Mouse (Mus musculus) MEL (cell line): ENCODE measurements around the gene Shox2. TPM values are rescaled to one million over a fixed set of nuclear protein-coding genes. Genes with fewer than 3 reads are reported as not detected.

Experiments
- DNase-seq: peaks from one replicate; pipeline ENCODE4 v3.0.0; 2011; ENCODE audit warnings: low read depth, low spot score
- H3K27ac ChIP-seq: 2 replicates; pipeline ENCODE4 v1.5.1; 2012; ENCODE audit warnings: low read depth, mild to moderate bottlenecking, control low read depth, low read length, moderate library complexity; ENCODE audit not compliant: control insufficient read depth
- H3K27me3 ChIP-seq, 2 experiments: fragments of 150-350 bp in 1 of 2; sonication (generic) in 1 of 2; 2 replicates each; pipeline ENCODE4 v1.6.1; 2012; ENCODE audit warnings: low read length in 2 of 2, mild to moderate bottlenecking in 2 of 2, improper control_type of control experiment in 1 of 2, moderate library complexity in 1 of 2; ENCODE audit not compliant: insufficient read depth in 2 of 2, control insufficient read depth in 1 of 2
- H3K36me3 ChIP-seq, 2 experiments: 2 replicates each; pipeline ENCODE4 v1.6.1; 2012 to 2014; ENCODE audit warnings: low read length in 2 of 2, improper control_type of control experiment in 1 of 2, inconsistent platforms in 1 of 2, mild to moderate bottlenecking in 1 of 2; ENCODE audit not compliant: insufficient read depth in 2 of 2, control insufficient read depth in 1 of 2
- H3K4me1 ChIP-seq, 2 experiments: fragments of 150-350 bp in 1 of 2; sonication (generic) in 1 of 2; 2 replicates each; pipeline ENCODE4 v1.6.1; 2012; ENCODE audit warnings: low read length in 2 of 2, improper control_type of control experiment in 1 of 2, mild to moderate bottlenecking in 1 of 2; ENCODE audit not compliant: insufficient read depth in 2 of 2, control insufficient read depth in 1 of 2
- H3K4me3 ChIP-seq, 2 experiments: fragments of 150-350 bp in 1 of 2; sonication (generic) in 1 of 2; 2 replicates each; pipeline ENCODE4 v1.5.1; 2012; ENCODE audit warnings: low read depth in 2 of 2, low read length in 2 of 2, mild to moderate bottlenecking in 2 of 2, moderate library complexity in 2 of 2, control low read depth in 1 of 2, improper control_type of control experiment in 1 of 2; ENCODE audit not compliant: control insufficient read depth in 1 of 2, insufficient read depth in 1 of 2
- H3K79me2 ChIP-seq: 2 replicates; pipeline ENCODE4 v1.6.1; 2012; ENCODE audit warnings: mild to moderate bottlenecking, low read length, moderate library complexity; ENCODE audit not compliant: control insufficient read depth, poor library complexity, insufficient read depth
- H3K9ac ChIP-seq: 2 replicates; pipeline ENCODE4 v1.6.1; 2012; ENCODE audit warnings: low read depth, mild to moderate bottlenecking, control low read depth, low read length, moderate library complexity; ENCODE audit not compliant: control insufficient read depth, poor library complexity, severe bottlenecking
- H3K9me3 ChIP-seq: fragments of 150-350 bp; sonication (generic); replicated peaks from 2 replicates; pipeline ENCODE4 v1.6.1; 2012; ENCODE audit warnings: mild to moderate bottlenecking, low read length, improper control_type of control experiment, moderate library complexity; ENCODE audit not compliant: insufficient read depth
- CTCF ChIP-seq, 3 experiments: IDR thresholded peaks in 2 of 3; conservative IDR thresholded peaks in 1 of 3; 2 replicates each; pipeline ENCODE4 v1.5.1; 2011 to 2012; ENCODE audit warnings: low read length in 3 of 3, low read depth in 2 of 3, mild to moderate bottlenecking in 2 of 3, improper control_type of control experiment in 1 of 3, inconsistent platforms in 1 of 3, mixed read lengths in 1 of 3, moderate library complexity in 1 of 3; ENCODE audit not compliant: control insufficient read depth in 1 of 3, insufficient read depth in 1 of 3, poor library complexity in 1 of 3, severe bottlenecking in 1 of 3
- E2F4 ChIP-seq: IDR thresholded peaks from 2 replicates; pipeline ENCODE4 v1.6.1; 2011; ENCODE audit warnings: low read depth, low read length, improper control_type of control experiment, borderline replicate concordance
- HCFC1 ChIP-seq: IDR thresholded peaks from 2 replicates; pipeline ENCODE4 v1.6.1; 2012; ENCODE audit warnings: low read depth, mild to moderate bottlenecking, inconsistent platforms, low read length, improper control_type of control experiment, moderate library complexity
- KAT2A ChIP-seq: conservative IDR thresholded peaks from 2 replicates; pipeline ENCODE4 v1.6.1; 2012; ENCODE audit warnings: low read depth, low read length, improper control_type of control experiment, inconsistent platforms
- MAFK ChIP-seq: IDR thresholded peaks from 2 replicates; pipeline ENCODE4 v1.6.1; 2011; ENCODE audit warnings: low read depth, mild to moderate bottlenecking, low read length, improper control_type of control experiment, borderline replicate concordance
- MAX ChIP-seq: IDR thresholded peaks from 2 replicates; pipeline ENCODE4 v1.6.1; 2011; ENCODE audit warnings: low read length, improper control_type of control experiment
- MXI1 ChIP-seq: IDR thresholded peaks from 2 replicates; pipeline ENCODE4 v1.6.1; 2011; ENCODE audit warnings: mild to moderate bottlenecking, low read depth, low read length, improper control_type of control experiment
- MYC ChIP-seq: IDR thresholded peaks from 2 replicates; pipeline ENCODE4 v1.6.1; 2011; ENCODE audit warnings: low read depth, mild to moderate bottlenecking, low read length, improper control_type of control experiment, moderate library complexity
- NELFE ChIP-seq: IDR thresholded peaks from 2 replicates; pipeline ENCODE4 v1.6.1; 2011; ENCODE audit warnings: low read depth, low read length, improper control_type of control experiment
- NRF1 ChIP-seq: IDR thresholded peaks from 2 replicates; pipeline ENCODE4 v1.6.1; 2014; ENCODE audit warnings: low read depth, mild to moderate bottlenecking, inconsistent platforms, low read length, improper control_type of control experiment, moderate library complexity; ENCODE audit not compliant: poor library complexity, insufficient read depth, severe bottlenecking
- RAD21 ChIP-seq: IDR thresholded peaks from 2 replicates; pipeline ENCODE4 v1.6.1; 2011; ENCODE audit warnings: mild to moderate bottlenecking, low read depth, low read length, improper control_type of control experiment
- SIN3A ChIP-seq: IDR thresholded peaks from 2 replicates; pipeline ENCODE4 v1.6.1; 2012; ENCODE audit warnings: low read length, improper control_type of control experiment, inconsistent platforms
- TCF12 ChIP-seq: IDR thresholded peaks from 2 replicates; pipeline ENCODE4 v1.6.1; 2014; ENCODE audit warnings: low read depth, mild to moderate bottlenecking, inconsistent platforms, low read length, improper control_type of control experiment, moderate library complexity
- UBTF ChIP-seq: IDR thresholded peaks from 2 replicates; pipeline ENCODE4 v1.6.1; 2012; ENCODE audit warnings: low read depth, mild to moderate bottlenecking, inconsistent platforms, low read length, improper control_type of control experiment, moderate library complexity, borderline replicate concordance; ENCODE audit not compliant: insufficient read depth
- USF1 ChIP-seq: IDR thresholded peaks from 2 replicates; pipeline ENCODE4 v1.6.1; 2014; ENCODE audit warnings: low read depth, mild to moderate bottlenecking, inconsistent platforms, low read length, improper control_type of control experiment, moderate library complexity
- USF2 ChIP-seq, 2 experiments: IDR thresholded peaks; 2 replicates each; pipeline ENCODE4 v1.6.1; 2011 to 2012; ENCODE audit warnings: improper control_type of control experiment in 2 of 2, low read length in 2 of 2, borderline replicate concordance in 1 of 2, inconsistent platforms in 1 of 2, low read depth in 1 of 2, mild to moderate bottlenecking in 1 of 2; ENCODE audit not compliant: insufficient read depth in 1 of 2
- ZNF384 ChIP-seq: IDR thresholded peaks from 2 replicates; pipeline ENCODE4 v1.6.1; 2012; ENCODE audit warnings: low read depth, mild to moderate bottlenecking, inconsistent platforms, low read length, improper control_type of control experiment
- polyA plus RNA-seq, 2 experiments: library from polyadenylated mRNA; stranded (reverse) in 1 of 2; unstranded in 1 of 2; fragments of >175 nt in 1 of 2; fragments of >200 nt in 1 of 2; gene quantifications; 2 replicates each; pipeline versions ENCODE4 v1.2.1 to v1.2.4; 2012; ENCODE audit warnings: low replicate concordance in 2 of 2, low read depth in 1 of 2; ENCODE audit not compliant: insufficient read length in 2 of 2, insufficient read depth in 1 of 2, missing spikeins in 1 of 2
- total RNA-seq: library from RNA; depleted of rRNA; stranded (reverse); fragments of 300-350 nt; gene quantifications from 2 replicates; pipeline ENCODE4 v1.2.3, GENCODE M21; 2012

Shox2 gene
- total and polyA plus RNA-seq, 3 experiments: 3.1 to 6.5 TPM; not detected in 1

DNA sequence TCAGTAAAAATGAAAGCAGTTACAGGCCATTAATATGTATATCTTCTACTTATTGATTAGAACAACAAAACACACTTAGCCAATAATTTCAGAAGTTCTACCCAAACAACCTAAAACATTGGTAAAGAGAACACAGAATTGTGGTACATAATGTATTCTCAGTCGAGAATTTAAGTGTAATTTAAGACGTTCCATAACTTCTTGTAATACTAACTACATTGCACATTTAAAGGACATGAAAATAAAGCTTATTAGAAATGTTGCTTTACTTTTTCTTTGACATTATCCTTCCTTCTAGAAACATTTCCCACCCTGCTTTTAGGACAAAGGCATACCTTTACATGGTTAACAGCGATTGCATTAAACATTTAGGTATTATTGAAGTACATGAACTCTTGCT, 1.9 kb upstream of the Shox2 start:
- no peak overlapping the region for H3K27ac ChIP-seq
- peaks cover 23% of the 10 kb centered on the region for H3K79me2 ChIP-seq
- no peak for DNase-seq
- H3K27me3 ChIP-seq: no peaks in the 10 kb centered on the region
- peaks cover 5 to 6% of the 10 kb centered on the region in 2 experiments; a peak in 3 of 4 replicates for H3K4me1 ChIP-seq
- no peaks in the 10 kb centered on the region for H3K9me3 ChIP-seq
- no peak overlapping the region for H3K9ac ChIP-seq
- TF ChIP-seq USF1: no peak
- no peak for TF ChIP-seq E2F4
- TF ChIP-seq ZNF384: no peak
- no peak for TF ChIP-seq RAD21
- TF ChIP-seq NRF1: no peak
- TF ChIP-seq USF2 (IDR thresholded peaks at IDR 0.05; ENCODE audit: borderline replicate concordance in 1 of 2, insufficient read depth in 1 of 2, low read depth in 1 of 2, low read length in 2 of 2): no peak
- no peak for TF ChIP-seq HCFC1
- TF ChIP-seq MYC: no peak
- TF ChIP-seq MXI1: no peak
- TF ChIP-seq CTCF (IDR thresholded peaks at IDR 0.05 in 2 of 3, conservative IDR thresholded peaks at IDR 0.05 in 1 of 3; ENCODE audit: control insufficient read depth in 1 of 3, insufficient read depth in 1 of 3, low read depth in 2 of 3, low read length in 3 of 3, poor library complexity in 1 of 3, severe bottlenecking in 1 of 3): no peak
- peaks cover 0 to 12% of the 10 kb centered on the region in 2 experiments; a peak in 2 of 4 replicates for H3K36me3 ChIP-seq
- peak overlapping the region in 1 of 2 experiments; percentile 76; a peak in 2 of 4 replicates for H3K4me3 ChIP-seq

DNA sequence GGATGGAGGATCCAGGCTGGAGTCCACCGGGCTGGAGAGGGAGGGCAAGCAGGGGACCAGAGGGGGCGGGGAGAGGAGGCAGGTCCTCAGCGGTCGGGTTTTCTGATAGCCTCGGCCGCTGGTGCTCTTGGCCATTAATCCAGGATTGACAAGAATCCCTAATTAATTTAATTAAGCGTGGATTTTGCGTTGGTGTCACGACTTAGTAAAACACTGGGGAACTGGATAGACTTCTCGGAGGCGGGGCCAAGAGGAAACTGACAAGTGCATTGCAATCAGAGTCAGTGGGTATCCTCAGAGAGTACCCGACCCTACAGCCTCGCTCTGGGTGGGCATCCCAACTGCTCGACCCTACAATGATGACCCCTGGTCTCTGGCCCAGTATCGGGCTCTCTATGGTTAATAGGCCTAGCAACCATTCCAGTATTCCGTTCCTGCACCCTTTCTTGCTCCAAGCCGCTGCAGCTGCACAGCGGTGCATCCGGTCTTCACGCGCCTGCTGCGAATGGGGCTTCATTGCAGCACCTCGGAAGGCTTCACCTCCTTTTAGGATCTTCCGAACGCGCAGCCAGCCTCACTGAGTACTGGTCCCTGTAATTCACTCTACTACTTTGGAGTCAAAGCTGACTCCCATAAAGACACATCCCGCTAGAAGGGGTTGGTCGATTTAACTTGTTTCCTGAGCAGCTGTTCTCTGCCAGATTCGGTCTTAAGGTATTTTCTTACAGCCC, 775 bp upstream of the Shox2 start:
- Histone ChIP-seq H3K36me3 (peaks cover 0 to 10% of the 10 kb centered on the region in 2 experiments; a peak in 2 of 4 replicates), H3K9ac (peak overlapping the region; percentile 55), H3K4me1 (peaks cover 5% of the 10 kb centered on the region in 2 experiments; a peak in 3 of 4 replicates), H3K79me2 (peaks cover 17% of the 10 kb centered on the region)
- no peak for TF ChIP-seq NELFE
- peak; percentile 24 for TF ChIP-seq MXI1
- no peak for TF ChIP-seq UBTF
- TF ChIP-seq E2F4: no peak
- no peak for TF ChIP-seq ZNF384
- TF ChIP-seq SIN3A: peak; percentile 48
- TF ChIP-seq KAT2A: no peak
- TF ChIP-seq TCF12: no peak
- no peak for TF ChIP-seq MAFK
- no peak for TF ChIP-seq MAX
- TF ChIP-seq, all 39 proteins: peak for 2
- Histone ChIP-seq H3K4me3 (peak overlapping the region; percentile 72 to 76), H3K9me3 (no peaks in the 10 kb centered on the region), H3K27me3 (no peaks in the 10 kb centered on the region), H3K27ac (peak overlapping the region; percentile 48)
- peak; percentile 74 for DNase-seq
